Mouse (Mus musculus) lung, postnatal 14 days (tissue): ENCODE measurements around the gene Adgrg6.

Experiments used
- DNase-seq: peaks from one replicate; pipeline ENCODE4 v3.0.0; 2021

Adgrg6 gene

DNA sequence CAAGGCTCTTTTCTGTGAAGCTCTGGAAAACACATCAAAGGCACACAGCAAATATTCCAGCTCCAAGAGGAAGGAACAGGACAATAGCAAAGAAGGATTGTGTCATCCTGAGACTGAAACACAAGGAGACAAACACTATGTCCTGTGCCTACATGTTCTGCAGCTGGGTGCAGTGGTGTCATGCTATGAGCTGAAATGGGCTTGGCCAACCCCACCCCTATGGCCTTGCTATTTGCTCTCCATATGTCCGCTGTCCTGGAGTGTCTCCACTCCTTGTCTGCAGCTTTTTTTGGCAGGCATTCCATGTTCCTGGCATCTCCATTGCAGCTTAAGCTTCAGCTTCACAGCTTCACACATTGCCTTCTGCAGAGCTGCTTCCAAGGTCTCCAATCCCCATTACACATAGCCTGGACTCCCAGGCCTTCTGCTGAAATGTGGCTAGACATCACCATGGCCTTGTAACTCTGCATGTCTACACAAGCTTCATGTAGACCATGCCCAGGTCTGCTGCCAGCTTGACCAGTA, 180.3 kb downstream of the Adgrg6 start:
- no peak for DNase-seq

DNA sequence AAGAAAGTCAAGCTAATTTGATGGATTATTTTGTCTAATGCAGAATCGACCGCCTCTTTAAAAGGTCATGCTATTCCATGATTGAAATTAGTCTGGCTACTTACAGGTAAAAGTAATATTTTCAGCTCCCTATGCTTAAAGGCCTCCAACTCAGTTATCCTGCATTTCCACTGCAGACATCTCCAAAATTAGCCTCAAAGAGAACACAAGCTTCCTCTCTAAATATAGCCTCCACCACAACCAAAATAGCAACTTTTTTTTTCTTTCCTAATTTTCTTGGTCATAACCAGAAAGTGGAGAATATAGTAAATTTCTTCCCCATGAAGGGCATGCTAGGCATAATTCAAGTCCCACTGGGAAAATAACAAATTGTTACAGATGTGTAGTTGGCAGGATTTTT, 182.2 kb downstream of the Adgrg6 start:
- DNase-seq: no peak

DNA sequence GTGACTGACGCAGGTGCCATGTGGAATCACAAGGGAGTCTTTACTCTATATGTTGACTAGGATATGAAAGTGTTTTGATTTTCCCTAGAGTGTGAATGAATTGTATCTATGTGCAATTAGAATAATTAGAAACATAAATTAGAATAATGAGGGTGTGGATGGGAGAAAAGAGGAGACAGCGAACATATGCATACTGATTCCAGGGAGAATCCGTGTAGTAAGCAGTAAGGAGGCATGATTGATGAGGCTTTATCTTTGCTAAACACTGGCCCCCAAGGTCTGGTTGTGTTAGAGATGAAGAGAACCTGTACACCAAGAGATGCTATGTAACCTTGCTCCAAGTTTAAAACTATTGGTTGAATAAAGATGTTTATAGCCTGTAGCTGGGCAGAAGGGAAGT, 187.2 kb downstream of the Adgrg6 start:
- no peak for DNase-seq
